Mouse (Mus musculus): ENCODE results near the gene Xndc1.

GRCm38 (mm10) chr7:102081784-102082183 lies 16.5 kb downstream of the Xndc1 start:
- TF ChIP-seq CTCF (IDR thresholded peaks at IDR 0.05; ENCODE audit: insufficient read depth, low read depth, low read length), result no peak
- no peak for TF ChIP-seq POLR2A (IDR thresholded peaks at IDR 0.05; ENCODE audit: insufficient read depth, low read depth, low read length)
